Mouse (Mus musculus) MEL (cell line): ENCODE results near the gene 4930447C04Rik. TPM values are rescaled to one million over a fixed set of nuclear protein-coding genes. Genes with fewer than 3 reads are reported as not detected.

Experiments used
- DNase-seq: peaks from one replicate; pipeline ENCODE4 v3.0.0; 2011; ENCODE audit warnings: low read depth, low spot score
- H3K27ac ChIP-seq: 2 replicates; pipeline ENCODE4 v1.5.1; 2012; ENCODE audit warnings: low read depth, mild to moderate bottlenecking, control low read depth, low read length, moderate library complexity; ENCODE audit not compliant: control insufficient read depth
- H3K27me3 ChIP-seq, 2 experiments: fragments of 150-350 bp in 1 of 2; sonication (generic) in 1 of 2; 2 replicates each; pipeline ENCODE4 v1.6.1; 2012; ENCODE audit warnings: low read length in 2 of 2, mild to moderate bottlenecking in 2 of 2, improper control_type of control experiment in 1 of 2, moderate library complexity in 1 of 2; ENCODE audit not compliant: insufficient read depth in 2 of 2, control insufficient read depth in 1 of 2
- H3K36me3 ChIP-seq, 2 experiments: 2 replicates each; pipeline ENCODE4 v1.6.1; 2012 to 2014; ENCODE audit warnings: low read length in 2 of 2, improper control_type of control experiment in 1 of 2, inconsistent platforms in 1 of 2, mild to moderate bottlenecking in 1 of 2; ENCODE audit not compliant: insufficient read depth in 2 of 2, control insufficient read depth in 1 of 2
- H3K4me1 ChIP-seq, 2 experiments: fragments of 150-350 bp in 1 of 2; sonication (generic) in 1 of 2; 2 replicates each; pipeline ENCODE4 v1.6.1; 2012; ENCODE audit warnings: low read length in 2 of 2, improper control_type of control experiment in 1 of 2, mild to moderate bottlenecking in 1 of 2; ENCODE audit not compliant: insufficient read depth in 2 of 2, control insufficient read depth in 1 of 2
- H3K4me3 ChIP-seq, 2 experiments: fragments of 150-350 bp in 1 of 2; sonication (generic) in 1 of 2; 2 replicates each; pipeline ENCODE4 v1.5.1; 2012; ENCODE audit warnings: low read depth in 2 of 2, low read length in 2 of 2, mild to moderate bottlenecking in 2 of 2, moderate library complexity in 2 of 2, control low read depth in 1 of 2, improper control_type of control experiment in 1 of 2; ENCODE audit not compliant: control insufficient read depth in 1 of 2, insufficient read depth in 1 of 2
- H3K79me2 ChIP-seq: 2 replicates; pipeline ENCODE4 v1.6.1; 2012; ENCODE audit warnings: mild to moderate bottlenecking, low read length, moderate library complexity; ENCODE audit not compliant: control insufficient read depth, poor library complexity, insufficient read depth
- H3K9ac ChIP-seq: 2 replicates; pipeline ENCODE4 v1.6.1; 2012; ENCODE audit warnings: low read depth, mild to moderate bottlenecking, control low read depth, low read length, moderate library complexity; ENCODE audit not compliant: control insufficient read depth, poor library complexity, severe bottlenecking
- H3K9me3 ChIP-seq: fragments of 150-350 bp; sonication (generic); replicated peaks from 2 replicates; pipeline ENCODE4 v1.6.1; 2012; ENCODE audit warnings: mild to moderate bottlenecking, low read length, improper control_type of control experiment, moderate library complexity; ENCODE audit not compliant: insufficient read depth
- CTCF ChIP-seq, 3 experiments: IDR thresholded peaks in 2 of 3; conservative IDR thresholded peaks in 1 of 3; 2 replicates each; pipeline ENCODE4 v1.5.1; 2011 to 2012; ENCODE audit warnings: low read length in 3 of 3, low read depth in 2 of 3, mild to moderate bottlenecking in 2 of 3, improper control_type of control experiment in 1 of 3, inconsistent platforms in 1 of 3, mixed read lengths in 1 of 3, moderate library complexity in 1 of 3; ENCODE audit not compliant: control insufficient read depth in 1 of 3, insufficient read depth in 1 of 3, poor library complexity in 1 of 3, severe bottlenecking in 1 of 3
- E2F4 ChIP-seq: IDR thresholded peaks from 2 replicates; pipeline ENCODE4 v1.6.1; 2011; ENCODE audit warnings: low read depth, low read length, improper control_type of control experiment, borderline replicate concordance
- HCFC1 ChIP-seq: IDR thresholded peaks from 2 replicates; pipeline ENCODE4 v1.6.1; 2012; ENCODE audit warnings: low read depth, mild to moderate bottlenecking, inconsistent platforms, low read length, improper control_type of control experiment, moderate library complexity
- JUND ChIP-seq: IDR thresholded peaks from 2 replicates; pipeline ENCODE4 v1.6.1; 2011; ENCODE audit warnings: low read depth, mild to moderate bottlenecking, improper control_type of control experiment, low read length
- MAZ ChIP-seq: IDR thresholded peaks from 2 replicates; pipeline ENCODE4 v1.6.1; 2012; ENCODE audit warnings: low read depth, mild to moderate bottlenecking, inconsistent platforms, low read length, improper control_type of control experiment
- MXI1 ChIP-seq: IDR thresholded peaks from 2 replicates; pipeline ENCODE4 v1.6.1; 2011; ENCODE audit warnings: mild to moderate bottlenecking, low read depth, low read length, improper control_type of control experiment
- MYB ChIP-seq: IDR thresholded peaks from 2 replicates; pipeline ENCODE4 v1.6.1; 2011; ENCODE audit warnings: mild to moderate bottlenecking, low read depth, low read length, improper control_type of control experiment
- RCOR1 ChIP-seq: IDR thresholded peaks from 2 replicates; pipeline ENCODE4 v1.6.1; 2012; ENCODE audit warnings: low read depth, mild to moderate bottlenecking, inconsistent platforms, low read length, improper control_type of control experiment
- SIN3A ChIP-seq: IDR thresholded peaks from 2 replicates; pipeline ENCODE4 v1.6.1; 2012; ENCODE audit warnings: low read length, improper control_type of control experiment, inconsistent platforms
- SMC3 ChIP-seq: IDR thresholded peaks from 2 replicates; pipeline ENCODE4 v1.6.1; 2011; ENCODE audit warnings: low read depth, low read length, improper control_type of control experiment
- TAL1 ChIP-seq: IDR thresholded peaks from 2 replicates; pipeline ENCODE4 v1.6.1; 2012; ENCODE audit warnings: mild to moderate bottlenecking, inconsistent platforms, low read length, moderate library complexity, mixed read lengths
- TBP ChIP-seq: IDR thresholded peaks from 2 replicates; pipeline ENCODE4 v1.8.0; 2011; ENCODE audit warnings: low read depth, low read length, improper control_type of control experiment
- TCF12 ChIP-seq: IDR thresholded peaks from 2 replicates; pipeline ENCODE4 v1.6.1; 2014; ENCODE audit warnings: low read depth, mild to moderate bottlenecking, inconsistent platforms, low read length, improper control_type of control experiment, moderate library complexity
- USF1 ChIP-seq: IDR thresholded peaks from 2 replicates; pipeline ENCODE4 v1.6.1; 2014; ENCODE audit warnings: low read depth, mild to moderate bottlenecking, inconsistent platforms, low read length, improper control_type of control experiment, moderate library complexity
- ZC3H11A ChIP-seq: IDR thresholded peaks from 2 replicates; pipeline ENCODE4 v1.6.1; 2012; ENCODE audit warnings: low read depth, mild to moderate bottlenecking, inconsistent platforms, low read length, improper control_type of control experiment
- ZKSCAN1 ChIP-seq: IDR thresholded peaks from 2 replicates; pipeline ENCODE4 v1.6.1; 2012; ENCODE audit warnings: low read depth, mild to moderate bottlenecking, inconsistent platforms, low read length, improper control_type of control experiment, moderate library complexity
- ZNF384 ChIP-seq: IDR thresholded peaks from 2 replicates; pipeline ENCODE4 v1.6.1; 2012; ENCODE audit warnings: low read depth, mild to moderate bottlenecking, inconsistent platforms, low read length, improper control_type of control experiment
- polyA plus RNA-seq, 2 experiments: library from polyadenylated mRNA; stranded (reverse) in 1 of 2; unstranded in 1 of 2; fragments of >175 nt in 1 of 2; fragments of >200 nt in 1 of 2; gene quantifications; 2 replicates each; pipeline versions ENCODE4 v1.2.1 to v1.2.4; 2012; ENCODE audit warnings: low replicate concordance in 2 of 2, low read depth in 1 of 2; ENCODE audit not compliant: insufficient read length in 2 of 2, insufficient read depth in 1 of 2, missing spikeins in 1 of 2
- total RNA-seq: library from RNA; depleted of rRNA; stranded (reverse); fragments of 300-350 nt; gene quantifications from 2 replicates; pipeline ENCODE4 v1.2.3, GENCODE M21; 2012

Gene 4930447C04Rik
- total and polyA plus RNA-seq, 3 experiments: not detected

- no peak overlapping the region for H3K27ac ChIP-seq
- H3K79me2 ChIP-seq: no peaks in the 10 kb centered on the region
- no peak for TF ChIP-seq E2F4
- TF ChIP-seq SMC3: no peak
- TF ChIP-seq MXI1: no peak
- no peak for TF ChIP-seq TAL1
- TF ChIP-seq TCF12: no peak
- TF ChIP-seq USF1: no peak
- no peak for TF ChIP-seq MAZ
- no peak overlapping the region for H3K9ac ChIP-seq
- no peaks in the 10 kb centered on the region for H3K36me3 ChIP-seq
- H3K4me1 ChIP-seq: no peaks in the 10 kb centered on the region
- H3K9me3 ChIP-seq: no peaks in the 10 kb centered on the region
- DNase-seq: no peak
- H3K27me3 ChIP-seq: peaks cover 2 to 9% of the 10 kb centered on the region in 2 experiments; a peak in 3 of 4 replicates
- no peak overlapping the region for H3K4me3 ChIP-seq
Measured at GRCm38 (mm10) chr12:72954906-72955305, 14.3 kb upstream of the 4930447C04Rik start.

GRCm38 (mm10) chr12:72953858-72954257 is 13.3 kb upstream of the 4930447C04Rik start:
- no peaks in the 10 kb centered on the region for H3K4me1 ChIP-seq
- H3K36me3 ChIP-seq: no peaks in the 10 kb centered on the region
- no peak for DNase-seq
- H3K27me3 ChIP-seq: peaks cover 0 to 10% of the 10 kb centered on the region in 2 experiments; a peak in 2 of 4 replicates
- H3K4me3 ChIP-seq: no peak overlapping the region
- no peak overlapping the region for H3K9ac ChIP-seq
- no peak for TF ChIP-seq MYB
- no peak for TF ChIP-seq HCFC1
- TF ChIP-seq ZC3H11A: no peak
- TF ChIP-seq CTCF (IDR thresholded peaks at IDR 0.05 in 2 of 3, conservative IDR thresholded peaks at IDR 0.05 in 1 of 3; ENCODE audit: control insufficient read depth in 1 of 3, insufficient read depth in 1 of 3, low read depth in 2 of 3, low read length in 3 of 3, poor library complexity in 1 of 3, severe bottlenecking in 1 of 3): no peak
- TF ChIP-seq SIN3A: no peak
- no peak for TF ChIP-seq RCOR1
- no peak for TF ChIP-seq JUND
- TF ChIP-seq TBP: no peak
- no peak for TF ChIP-seq ZKSCAN1
- TF ChIP-seq ZNF384: no peak
- no peak for TF ChIP-seq TAL1
- no peak for TF ChIP-seq SMC3
- TF ChIP-seq, all 39 proteins: peak for 0
- Histone ChIP-seq H3K27ac (no peak overlapping the region), H3K79me2 (no peaks in the 10 kb centered on the region), H3K9me3 (no peaks in the 10 kb centered on the region)

- no peaks in the 10 kb centered on the region for H3K79me2 ChIP-seq
- no peak overlapping the region for H3K27ac ChIP-seq
- peaks cover 0 to 9% of the 10 kb centered on the region in 2 experiments; a peak in 2 of 4 replicates for H3K27me3 ChIP-seq
- no peaks in the 10 kb centered on the region for H3K36me3 ChIP-seq
- DNase-seq: no peak
- no peak for TF ChIP-seq JUND
- no peak for TF ChIP-seq RCOR1
- no peak for TF ChIP-seq USF1
- H3K4me1 ChIP-seq: no peaks in the 10 kb centered on the region
- H3K9me3 ChIP-seq: no peaks in the 10 kb centered on the region
- no peak overlapping the region for H3K4me3 ChIP-seq
- H3K9ac ChIP-seq: no peak overlapping the region
Measured at GRCm38 (mm10) chr12:72953089-72953488, 12.5 kb upstream of the 4930447C04Rik start.
